Mouse (Mus musculus) embryo, embryonic 9.5 days (tissue): Measurements from ENCODE around the gene Setd1b.
A peak's percentile ranks its signal among the peaks of the same experiment; 100 is the strongest.

Experiments used
- DNase-seq: peaks from one replicate; pipeline ENCODE4 v3.0.0-alpha.2; 2017; ENCODE audit errors: extremely low spot score

Setd1b gene

GRCm38 (mm10) chr5:123159446-123159845 lies 17.5 kb downstream of the Setd1b start:
- no peak for DNase-seq

GRCm38 (mm10) chr5:123159866-123160265 lies 17.9 kb downstream of the Setd1b start:
- DNase-seq, result no peak

GRCm38 (mm10) chr5:123160341-123160740 lies 18.3 kb downstream of the Setd1b start:
- DNase-seq, result no peak

- no peak for DNase-seq
These were observed 20.9 kb downstream of the Setd1b start for GRCm38 (mm10) chr5:123162942-123163341.

GRCm38 (mm10) chr5:123166437-123166836 lies 24.4 kb downstream of the Setd1b start:
- no peak for DNase-seq

GRCm38 (mm10) chr5:123167591-123167990 lies 25.6 kb downstream of the Setd1b start:
- DNase-seq, result no peak

GRCm38 (mm10) chr5:123169284-123169683 lies 27.3 kb downstream of the Setd1b start, which contains the start of gene Psmd9:
Gene Psmd9 (plus strand): TSS chr5:123169413.
- no peak for DNase-seq

- DNase-seq, result no peak
These were observed 28.4 kb downstream of the Setd1b start for GRCm38 (mm10) chr5:123170365-123170764.

- peak; percentile 91 for DNase-seq
These were observed 29.8 kb downstream of the Setd1b start for GRCm38 (mm10) chr5:123171646-123172350.

- no peak for DNase-seq
These were observed 36.8 kb downstream of the Setd1b start for GRCm38 (mm10) chr5:123178792-123179191.

- DNase-seq, result no peak
These were observed 38.4 kb downstream of the Setd1b start for GRCm38 (mm10) chr5:123180390-123180789.

- DNase-seq, result no peak
These were observed 39.5 kb downstream of the Setd1b start for GRCm38 (mm10) chr5:123181536-123181935.

- DNase-seq, result no peak
These were observed 40.7 kb downstream of the Setd1b start, which contains the start of gene Hpd for GRCm38 (mm10) chr5:123182651-123183050. Gene Hpd (minus strand): TSS chr5:123182727.

GRCm38 (mm10) chr5:123185966-123186365 lies 44.0 kb downstream of the Setd1b start:
- DNase-seq, result no peak

GRCm38 (mm10) chr5:123187306-123187705 lies 45.3 kb downstream of the Setd1b start:
- no peak for DNase-seq

- DNase-seq, result no peak
These were observed 48.9 kb downstream of the Setd1b start for GRCm38 (mm10) chr5:123190912-123191311.

GRCm38 (mm10) chr5:123191427-123191826 lies 49.4 kb downstream of the Setd1b start:
- no peak for DNase-seq

- no peak for DNase-seq
These were observed 50.7 kb downstream of the Setd1b start for GRCm38 (mm10) chr5:123192606-123193150.

GRCm38 (mm10) chr5:123193436-123193835 lies 51.4 kb downstream of the Setd1b start:
- no peak for DNase-seq

GRCm38 (mm10) chr5:123194856-123195255 lies 52.9 kb downstream of the Setd1b start:
- no peak for DNase-seq

- DNase-seq, result no peak
These were observed 53.6 kb downstream of the Setd1b start for GRCm38 (mm10) chr5:123195500-123196000.

GRCm38 (mm10) chr5:123196746-123197145 lies 54.8 kb downstream of the Setd1b start:
- DNase-seq, result no peak

- DNase-seq, result no peak
These were observed 56.5 kb downstream of the Setd1b start for GRCm38 (mm10) chr5:123198523-123198922.
